11 mouse cellular contexts compared by ENCODE assay signal in genomic region chr11:109369026-109369637, GRCm38 (mm10). TPM values are rescaled to one million over a fixed set of nuclear protein-coding genes. Genes with fewer than 3 reads are reported as not detected.
DNase-seq lines count a peak whose midpoint lies in the region; ATAC-seq and TF ChIP-seq lines count a peak whose summit lies in the region.
"Had no signal": no experiment of that assay in that cellular context is flagged by ENCODE, and none has a peak within 500 bp of the region (broad histone marks: within the 10 kb centered on the region; RNA-seq: fewer than 3 reads in every experiment).

No protein-coding gene starts in this region.

- no peaks in the 10 kb centered on the region for H3K9me3 ChIP-seq in kidney, embryonic 16.5 days (ENCODE audit: low read length)

- ATAC-seq in kidney, embryonic 16.5 days (ENCODE audit: low FRiP score, low TSS enrichment): peak; percentile 67; the same call in 1 of the 2 replicates
- ATAC-seq in monocyte, adult 5-6 weeks (replicated peaks; ENCODE audit: insufficient number of reproducible peaks, low FRiP score, low TSS enrichment, poor library complexity, severe bottlenecking): peak; percentile 83

- DNase-seq in kidney, adult 11 months: peak; percentile 43
- no peak for DNase-seq in kidney, postnatal 10 days
- no peak for DNase-seq in cerebellum, postnatal 36 days
- DNase-seq in layer of hippocampus, postnatal 10 days (ENCODE audit: low spot score in 2 of 2): no peak
- no peak for DNase-seq in embryo, embryonic 11 days
- DNase-seq: gastrocnemius, postnatal 10 days had no signal

- peaks cover 25% of the 10 kb centered on the region for H3K36me3 ChIP-seq in kidney, embryonic 16.5 days (ENCODE audit: insufficient read depth, low read length)

- H3K27me3 ChIP-seq in kidney, embryonic 16.5 days (ENCODE audit: insufficient read depth, low read length): no peaks in the 10 kb centered on the region

- TF ChIP-seq CTCF in bone marrow macrophage, adult 2 months (IDR thresholded peaks at IDR 0.05; ENCODE audit: low read depth, low read length): no peak

- peak overlapping the region; percentile 8 for H3K4me3 ChIP-seq in bone marrow macrophage, adult 2 months (ENCODE audit: insufficient read depth, low read length)
- no peak overlapping the region for H3K4me3 ChIP-seq in kidney, embryonic 16.5 days (ENCODE audit: low read length)

- 79% methylated on average over 3 of the region's 3 CpGs for WGBS in kidney, embryonic 16.5 days

- peaks cover 44% of the 10 kb centered on the region for H3K4me1 ChIP-seq in bone marrow macrophage, adult 2 months (ENCODE audit: control insufficient read depth, insufficient read depth, low read length)
- H3K4me1 ChIP-seq in kidney, embryonic 16.5 days (ENCODE audit: insufficient read depth, low read length): peaks cover 55% of the 10 kb centered on the region

- H3K4me2 ChIP-seq in kidney, embryonic 16.5 days (replicated peaks; ENCODE audit: low read depth, low read length): no peak overlapping the region

- H3K9ac ChIP-seq in kidney, embryonic 16.5 days (replicated peaks; ENCODE audit: low read length): no peak overlapping the region

- no peak for TF ChIP-seq POLR2A in bone marrow macrophage, adult 2 months (IDR thresholded peaks at IDR 0.05; ENCODE audit: borderline replicate concordance, low read depth, low read length)

- H3K27ac ChIP-seq in bone marrow macrophage, adult 2 months (ENCODE audit: insufficient read depth, low read depth, low read length): peak overlapping the region; percentile 63
- no peak overlapping the region for H3K27ac ChIP-seq in kidney, embryonic 16.5 days (ENCODE audit: low read length)

RNA-seq across cellular contexts. Expression of gene Gna13, which starts 6.5 kb away (rescaled TPM):
- polyA plus RNA-seq in bone marrow macrophage, adult 2 months (2012; ENCODE audit: insufficient read depth, insufficient read length, missing spikeins): 77.0 and 84.9 TPM in 2 replicates
- 22.0 and 24.1 TPM in 2 replicates for polyA plus RNA-seq in kidney, embryonic 16.5 days (2015; fragmentation: Nextera tagmentation; extraction: Ambion mirVana)
- 71.1 to 88.8 TPM (median 81.3 TPM) in 3 replicates for total RNA-seq in monocyte, adult 5-6 weeks (2017)
- 10 to 100 TPM; 58.9 to 61.5 TPM for total RNA-seq in layer of hippocampus, postnatal 10 days (2021)

RNA-seq across cellular contexts. Expression of gene 9930022D16Rik, which starts 44.6 kb away (rescaled TPM):
- 0.40 and 0.49 TPM in 2 replicates for polyA plus RNA-seq in bone marrow macrophage, adult 2 months (2012; ENCODE audit: insufficient read depth, insufficient read length, missing spikeins)
- not detected in 2 replicates for polyA plus RNA-seq in kidney, embryonic 16.5 days (2015; fragmentation: Nextera tagmentation; extraction: Ambion mirVana)
- 0.85 to 6.5 TPM (median 1.6 TPM) in 3 replicates for total RNA-seq in monocyte, adult 5-6 weeks (2017)
- total RNA-seq in layer of hippocampus, postnatal 10 days (2021): not detected
- total RNA-seq: gastrocnemius, postnatal 10 days; left cerebral cortex, postnatal 36 days had no signal
- polyA plus RNA-seq: neural tube, embryonic 14.5 days had no signal

RNA-seq across cellular contexts. Expression of gene Amz2, which starts 56.6 kb away (rescaled TPM):
- polyA plus RNA-seq in bone marrow macrophage, adult 2 months (2012; ENCODE audit: insufficient read depth, insufficient read length, missing spikeins): 32.5 and 35.5 TPM in 2 replicates
- polyA plus RNA-seq in kidney, embryonic 16.5 days (2015; fragmentation: Nextera tagmentation; extraction: Ambion mirVana): 42.7 and 45.7 TPM in 2 replicates
- 32.6 to 34.9 TPM (median 33.6 TPM) in 3 replicates for total RNA-seq in monocyte, adult 5-6 weeks (2017)
- total RNA-seq in layer of hippocampus, postnatal 10 days (2021): 100 to 1,000 TPM; 104 to 111 TPM
